ENCODE assay signal across 10 mouse cellular contexts in genomic region chr2:18850657-18851056, GRCm38 (mm10).
"Had no signal": no experiment of that assay in that cellular context is flagged by ENCODE, and none has a peak within 500 bp of the region (broad histone marks: within the 10 kb centered on the region; RNA-seq: fewer than 3 reads in every experiment).

No protein-coding gene starts in this region.

- H3K27ac ChIP-seq: kidney, embryonic 15.5 days; limb, embryonic 13.5 days; liver, embryonic 14.5 days; stomach, postnatal 0 days had no signal

- H3K4me3 ChIP-seq: kidney, embryonic 15.5 days; limb, embryonic 13.5 days had no signal

- H3K9me3 ChIP-seq: kidney, embryonic 15.5 days; limb, embryonic 13.5 days had no signal

- ATAC-seq: intestine, embryonic 16.5 days had no signal

- H3K27me3 ChIP-seq: kidney, embryonic 15.5 days had no signal

- H3K9ac ChIP-seq: kidney, embryonic 15.5 days; limb, embryonic 13.5 days; liver, embryonic 14.5 days had no signal

- H3K4me2 ChIP-seq: kidney, embryonic 15.5 days; limb, embryonic 13.5 days had no signal

- DNase-seq: kidney, adult 2 months; kidney, postnatal 14 days; left cerebral cortex, postnatal 4 days; lung, adult 18-20 months; right cerebral cortex, adult 18-20 months had no signal
